Comparison of ENCODE assay signal across 9 mouse cellular contexts in the genomic region with DNA sequence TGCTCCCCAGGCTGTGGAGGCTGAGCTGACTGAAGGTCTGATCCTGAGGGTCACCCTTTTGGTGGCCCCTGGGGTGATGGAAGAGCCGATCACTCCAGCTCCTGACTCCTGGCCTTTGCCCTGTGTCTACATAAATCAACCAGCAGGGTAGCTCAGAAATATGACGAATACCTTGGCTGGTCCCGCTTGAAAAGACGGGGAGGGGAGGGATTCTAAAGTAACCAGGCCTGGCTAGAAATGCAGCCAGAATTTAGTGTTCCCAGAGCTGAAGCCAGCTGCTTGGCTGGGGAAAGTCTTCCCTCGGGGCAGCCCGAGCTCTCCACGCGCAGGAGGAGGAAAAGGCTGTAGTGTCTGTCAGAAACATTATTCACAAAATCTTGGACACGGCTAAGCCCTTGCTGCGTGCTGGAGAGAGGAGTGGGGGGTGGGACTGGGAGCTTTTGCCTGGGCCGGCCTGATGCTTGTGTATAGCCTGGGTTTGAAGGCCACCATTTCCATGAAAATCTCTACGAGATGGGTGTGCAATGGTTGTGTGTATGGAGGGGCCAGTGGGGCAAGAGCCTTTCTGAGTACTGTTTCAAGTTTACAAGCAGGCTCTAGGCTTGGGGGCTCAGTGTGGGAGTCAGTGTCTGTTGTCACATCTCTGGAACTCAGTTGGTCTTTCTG. TPM values are rescaled to one million over a fixed set of nuclear protein-coding genes. Genes with fewer than 3 reads are reported as not detected.
DNase-seq lines count a peak whose midpoint lies in the region; ATAC-seq and TF ChIP-seq lines count a peak whose summit lies in the region.
"Had no signal": no experiment of that assay in that cellular context is flagged by ENCODE, and none has a peak within 500 bp of the region (broad histone marks: within the 10 kb centered on the region; RNA-seq: fewer than 3 reads in every experiment).

No protein-coding gene starts in this region.

- H3K4me2 ChIP-seq in hindbrain, postnatal 0 days (ENCODE audit: low read depth, low read length), result no peak overlapping the region
- H3K4me2 ChIP-seq in midbrain, embryonic 11.5 days, result no peak overlapping the region
- H3K4me2 ChIP-seq: liver, embryonic 15.5 days had no signal

- no peak overlapping the region for H3K9ac ChIP-seq in hindbrain, postnatal 0 days (replicated peaks; ENCODE audit: low read length)
- H3K9ac ChIP-seq in midbrain, embryonic 11.5 days (ENCODE audit: low read length), result no peak overlapping the region
- H3K9ac ChIP-seq: liver, embryonic 15.5 days had no signal

- 11% methylated on average over 12 of the region's 12 CpGs for WGBS in hindbrain, postnatal 0 days
- WGBS in midbrain, embryonic 11.5 days, result 20% methylated on average over 12 of the region's 12 CpGs

- no peaks in the 10 kb centered on the region for H3K27me3 ChIP-seq in hindbrain, postnatal 0 days (ENCODE audit: insufficient read depth, low read length)
- peaks cover 25% of the 10 kb centered on the region for H3K27me3 ChIP-seq in midbrain, embryonic 11.5 days (ENCODE audit: control insufficient read depth, insufficient read depth, low read length)
- H3K27me3 ChIP-seq: liver, embryonic 15.5 days had no signal

- intact Hi-C loops in gastrocnemius, postnatal 36 days (cut with DNase I), result no loop called here

- TF ChIP-seq CTCF in hindbrain, postnatal 0 days (IDR thresholded peaks at IDR 0.05; ENCODE audit: low read depth), result no peak

- peak overlapping the region; percentile 57 for H3K27ac ChIP-seq in hindbrain, postnatal 0 days
- H3K27ac ChIP-seq in midbrain, embryonic 11.5 days (ENCODE audit: low read depth, low read length), result peak overlapping the region; percentile 37; the same call in 1 of the 2 replicates
- H3K27ac ChIP-seq: liver, embryonic 15.5 days had no signal

- no peak overlapping the region for H3K4me3 ChIP-seq in hindbrain, postnatal 0 days (ENCODE audit: low read length)
- H3K4me3 ChIP-seq in midbrain, embryonic 11.5 days (ENCODE audit: low read depth, low read length), result no peak overlapping the region
- H3K4me3 ChIP-seq: liver, embryonic 15.5 days had no signal

- ATAC-seq in hindbrain, postnatal 0 days, result peak; percentile 74
- peak; percentile 23 for ATAC-seq in midbrain, embryonic 11.5 days (ENCODE audit: low FRiP score)

- DNase-seq in adrenal gland, adult 2 months, result peak; percentile 26
- no peak for DNase-seq in adrenal gland, adult 18-20 months (ENCODE audit: low spot score in 2 of 2)
- DNase-seq in embryo, embryonic 10.5 days (ENCODE audit: low spot score), result peak; percentile 89
- DNase-seq in gastrocnemius, postnatal 36 days, result peak; percentile 75 to 81
- peak; percentile 79 for DNase-seq in hindbrain, postnatal 0 days (ENCODE audit: low spot score)
- peak; percentile 92 for DNase-seq in midbrain, embryonic 11.5 days (ENCODE audit: low spot score, missing footprints)
- peak; percentile 68 for DNase-seq in urinary bladder, postnatal 14 days (ENCODE audit: low spot score)
- no peak for DNase-seq in B cell, adult 2 months

- H3K9me3 ChIP-seq in hindbrain, postnatal 0 days (ENCODE audit: low read length), result no peaks in the 10 kb centered on the region
- no peaks in the 10 kb centered on the region for H3K9me3 ChIP-seq in midbrain, embryonic 11.5 days (ENCODE audit: control insufficient read depth, low read length)
- H3K9me3 ChIP-seq: liver, embryonic 15.5 days had no signal

- peaks cover 11% of the 10 kb centered on the region for H3K4me1 ChIP-seq in hindbrain, postnatal 0 days (ENCODE audit: insufficient read depth, low read length)
- H3K4me1 ChIP-seq in midbrain, embryonic 11.5 days (ENCODE audit: control insufficient read depth, insufficient read depth, low read length), result peaks cover 33% of the 10 kb centered on the region
- H3K4me1 ChIP-seq: liver, embryonic 15.5 days had no signal

- no peaks in the 10 kb centered on the region for H3K36me3 ChIP-seq in hindbrain, postnatal 0 days (ENCODE audit: insufficient read depth, low read length)
- H3K36me3 ChIP-seq in midbrain, embryonic 11.5 days (ENCODE audit: control insufficient read depth, insufficient read depth, low read length), result no peaks in the 10 kb centered on the region
- H3K36me3 ChIP-seq: liver, embryonic 15.5 days had no signal

RNA-seq across cellular contexts. Expression of gene Angptl1, which starts 57.2 kb away (rescaled TPM):
- 1 to 10 TPM; 4.7 to 6.1 TPM for total RNA-seq in adrenal gland, adult 2 months (2021)
- 1.2 and 3.0 TPM in 2 replicates for polyA plus RNA-seq in adrenal gland, adult 2 months (2012; rRNA removed)
- 1 to 10 TPM; 2.8 to 4.9 TPM for total RNA-seq in adrenal gland, adult 18-20 months (2021)
- total RNA-seq in gastrocnemius, postnatal 36 days (2021), result 10 to 100 TPM in 1 of 2 experiments, 1 to 10 TPM in 1; 8.9 to 13.3 TPM
- 1.4 and 1.5 TPM in 2 replicates for total RNA-seq in hindbrain, postnatal 0 days (2014; rRNA removed)
- 1.0 and 1.3 TPM in 2 replicates for polyA plus RNA-seq in hindbrain, postnatal 0 days (2015; fragmentation: Nextera tagmentation; extraction: Ambion mirVana)
- 1.4 and 1.6 TPM in 2 replicates for polyA plus RNA-seq in midbrain, embryonic 11.5 days (2014; fragmentation: Nextera tagmentation; extraction: Ambion mirVana)

Comparison
In these comparisons a context has a peak if more than half of its experiments do, and no peak if none do; other contexts are left out.
1. DNase-seq: peak in adrenal gland, adult 2 months (single experiment), embryo, embryonic 10.5 days (single experiment), gastrocnemius, postnatal 36 days (2 of 2), hindbrain, postnatal 0 days (single experiment), midbrain, embryonic 11.5 days (single experiment) and urinary bladder, postnatal 14 days (single experiment); none in adrenal gland, adult 18-20 months (0 of 2) and B cell, adult 2 months (0 of 2).